Mouse (Mus musculus): ENCODE measurements at regions not wholly inside any gene's neighbourhood (a gene's known extent, or its start where the extent isn't known, plus 50 kb on each side); places are given as distances from the start of the nearest gene placed in this dataset.

DNA sequence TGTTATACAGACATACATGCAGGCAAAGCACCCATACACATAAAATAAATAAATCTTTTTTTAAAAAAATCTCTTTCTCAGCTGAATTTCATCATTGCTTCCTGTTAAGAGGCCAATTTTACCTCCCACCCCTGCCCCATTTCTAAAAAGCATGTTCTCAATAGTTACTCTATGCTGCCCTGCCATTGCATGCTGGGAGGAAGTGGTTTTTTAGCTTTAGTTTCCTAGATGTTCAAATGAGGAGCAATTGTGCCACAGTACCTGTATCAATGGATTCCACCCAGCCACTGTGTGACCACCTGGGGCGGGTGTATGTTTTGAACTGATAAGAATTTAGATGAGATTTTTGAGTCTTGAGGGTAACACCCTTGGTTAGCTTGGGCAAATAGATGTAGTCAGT is 53.3 kb upstream of the Prkcq start:
- Histone ChIP-seq H3K27ac (ENCODE audit: low read length) (no peak overlapping the region), H3K27me3 (replicated peaks; ENCODE audit: control insufficient read depth, insufficient read depth, low read length) (no peaks in the 10 kb centered on the region), H3K4me1 (replicated peaks; ENCODE audit: control insufficient read depth, insufficient read depth, low read length) (no peaks in the 10 kb centered on the region), H3K4me2 (ENCODE audit: low read length) (no peak overlapping the region), H3K9ac (replicated peaks; ENCODE audit: low read depth, low read length) (no peak overlapping the region), H3K36me3 (ENCODE audit: control insufficient read depth, insufficient read depth) (no peaks in the 10 kb centered on the region), H3K9me3 (ENCODE audit: control insufficient read depth, low read length) (no peaks in the 10 kb centered on the region), H3K4me3 (replicated peaks; ENCODE audit: low read length) (no peak overlapping the region)
- 97% methylated on average over 1 of the region's 1 CpGs for WGBS
- no peak for ATAC-seq

DNA sequence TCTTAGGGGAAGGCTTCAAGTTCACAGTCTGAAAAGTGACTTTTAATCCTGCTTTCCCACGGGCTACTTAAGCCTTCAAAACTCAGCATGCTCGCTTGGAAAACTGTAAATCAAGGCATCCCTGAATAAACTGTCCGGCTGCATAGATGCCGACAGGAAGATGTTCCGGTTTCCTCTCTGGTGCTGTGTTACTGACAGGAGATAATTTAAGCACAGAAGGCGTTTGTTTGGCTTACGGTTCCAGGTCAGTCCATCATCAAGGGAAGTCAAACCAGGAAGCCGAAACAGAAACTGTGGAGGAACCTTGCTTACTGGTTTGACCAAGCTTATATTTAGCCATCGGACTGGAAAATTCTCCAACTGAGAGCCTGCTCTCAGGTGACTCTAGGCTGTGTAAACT is 52.6 kb upstream of the Prkcq start:
- no peak overlapping the region for H3K27ac ChIP-seq (ENCODE audit: low read length)
- H3K36me3 ChIP-seq (ENCODE audit: control insufficient read depth, insufficient read depth), result no peaks in the 10 kb centered on the region
- H3K9ac ChIP-seq (replicated peaks; ENCODE audit: low read depth, low read length), result no peak overlapping the region
- H3K4me2 ChIP-seq (ENCODE audit: low read length), result no peak overlapping the region
- WGBS, result 89% methylated on average over 9 of the region's 9 CpGs
- no peaks in the 10 kb centered on the region for H3K9me3 ChIP-seq (ENCODE audit: control insufficient read depth, low read length)
- no peaks in the 10 kb centered on the region for H3K27me3 ChIP-seq (replicated peaks; ENCODE audit: control insufficient read depth, insufficient read depth, low read length)
- no peaks in the 10 kb centered on the region for H3K4me1 ChIP-seq (replicated peaks; ENCODE audit: control insufficient read depth, insufficient read depth, low read length)
- H3K4me3 ChIP-seq (replicated peaks; ENCODE audit: low read length), result no peak overlapping the region
- no peak for ATAC-seq

Measured in forebrain, embryonic 16.5 days (tissue).